Mouse (Mus musculus) kidney, adult 9 months (tissue): ENCODE results near the gene Prpsap1.
"Not testable (repeated sequence)": the region's sequence is repeated elsewhere in the genome, so short reads cannot be mapped to it uniquely, and the experiment has no call there.

Experiments
- DNase-seq: peaks from one replicate; pipeline ENCODE4 v3.0.0; 2022

Gene Prpsap1

DNA sequence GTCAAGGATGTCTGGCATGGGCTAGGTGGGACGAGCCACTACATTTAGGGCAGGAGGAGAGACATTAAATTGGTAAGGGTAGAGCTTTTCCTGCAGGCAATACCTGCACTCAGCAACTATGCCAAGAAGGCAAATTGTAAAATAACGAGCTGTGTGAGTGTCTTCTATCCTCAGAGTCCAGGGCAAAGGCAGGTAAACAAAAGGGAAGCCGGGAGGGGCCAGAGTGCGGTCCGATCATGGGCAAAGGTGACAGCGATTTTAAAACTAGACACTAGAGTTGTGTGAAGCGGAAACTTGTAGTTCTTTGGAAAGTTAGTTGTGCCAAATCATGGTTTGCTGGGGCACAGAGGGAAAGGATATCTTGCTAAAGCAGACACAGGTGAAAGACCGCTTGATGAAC, 9.7 kb downstream of the Prpsap1 start:
- DNase-seq: peak; percentile 56

DNA sequence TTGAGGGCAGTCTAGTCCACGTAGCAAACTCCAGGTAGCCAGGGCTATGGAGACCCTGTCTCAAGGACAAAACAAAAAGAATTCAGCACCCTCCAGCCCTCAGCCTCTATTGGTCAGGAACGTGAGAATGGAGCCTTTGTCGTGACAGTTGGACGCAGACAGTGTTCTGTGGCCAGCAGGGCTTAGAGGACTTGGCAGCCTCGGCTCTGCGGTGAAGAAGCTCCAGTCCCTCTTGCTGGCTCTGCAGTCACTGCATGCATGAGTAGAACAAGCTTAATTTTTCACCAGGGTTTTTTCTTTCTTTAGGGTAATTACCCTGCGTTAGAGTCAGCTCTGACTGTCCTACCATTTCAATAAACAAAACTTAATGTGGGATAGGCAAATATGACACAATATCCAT, 12.2 kb downstream of the Prpsap1 start:
- DNase-seq: no peak

DNA sequence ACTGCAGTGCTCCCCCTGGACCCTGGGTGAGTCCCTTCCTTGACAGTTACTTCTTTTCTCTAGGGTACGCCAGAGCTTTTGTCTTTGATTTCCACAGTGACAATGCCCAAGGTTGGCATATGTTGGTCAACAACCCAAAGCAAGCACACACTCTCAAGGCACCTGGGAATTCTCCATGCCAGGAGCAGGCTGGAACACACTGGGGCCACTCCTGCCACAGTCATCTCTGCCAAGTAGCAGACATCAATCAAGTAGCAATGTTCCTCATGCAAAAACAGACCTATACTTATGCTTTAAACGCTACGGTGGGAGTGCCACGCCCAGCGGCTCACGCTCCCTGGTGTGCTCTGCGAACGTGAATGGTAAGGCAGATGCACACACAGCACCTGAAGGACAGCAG, 13.0 kb downstream of the Prpsap1 start:
- no peak for DNase-seq

DNA sequence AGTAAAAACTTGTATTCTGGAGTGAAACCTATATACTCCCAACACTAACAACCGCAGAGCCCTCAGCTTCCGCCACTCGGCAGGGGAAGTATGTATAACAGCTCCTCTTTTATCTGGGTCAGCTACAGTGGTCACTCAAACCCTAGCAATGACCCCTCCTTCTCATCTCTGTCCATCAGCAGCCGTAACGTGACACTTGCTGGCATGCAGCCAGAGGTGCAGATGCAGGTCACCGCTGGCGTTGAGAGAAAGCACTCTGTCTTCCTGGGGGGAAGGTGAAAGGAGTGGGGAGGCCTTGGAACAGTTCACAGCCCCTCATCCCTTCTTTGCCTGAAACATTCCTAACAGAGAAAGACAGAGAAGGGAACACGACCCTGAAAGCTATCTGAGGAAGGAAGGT, 14.2 kb downstream of the Prpsap1 start:
- DNase-seq: no peak

DNA sequence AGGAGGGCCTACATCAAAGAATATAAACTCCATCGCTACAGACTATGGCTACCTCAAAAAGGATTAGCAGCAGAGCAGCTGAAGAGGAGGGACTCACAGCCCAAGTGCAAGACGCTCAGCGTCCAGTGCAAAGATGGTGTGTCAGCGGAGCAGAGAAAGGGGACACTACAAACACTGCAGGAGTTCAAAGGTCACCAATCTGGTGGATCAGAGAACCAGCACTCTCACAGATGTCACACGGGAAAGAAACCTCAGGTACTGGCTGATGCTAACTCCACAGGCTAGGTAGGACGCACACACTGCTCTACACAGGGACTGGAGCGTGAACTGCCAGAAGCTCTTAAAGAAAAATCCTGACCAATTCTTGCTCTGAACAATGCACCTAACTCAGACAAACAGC, 15.0 kb downstream of the Prpsap1 start:
- DNase-seq: no peak

DNA sequence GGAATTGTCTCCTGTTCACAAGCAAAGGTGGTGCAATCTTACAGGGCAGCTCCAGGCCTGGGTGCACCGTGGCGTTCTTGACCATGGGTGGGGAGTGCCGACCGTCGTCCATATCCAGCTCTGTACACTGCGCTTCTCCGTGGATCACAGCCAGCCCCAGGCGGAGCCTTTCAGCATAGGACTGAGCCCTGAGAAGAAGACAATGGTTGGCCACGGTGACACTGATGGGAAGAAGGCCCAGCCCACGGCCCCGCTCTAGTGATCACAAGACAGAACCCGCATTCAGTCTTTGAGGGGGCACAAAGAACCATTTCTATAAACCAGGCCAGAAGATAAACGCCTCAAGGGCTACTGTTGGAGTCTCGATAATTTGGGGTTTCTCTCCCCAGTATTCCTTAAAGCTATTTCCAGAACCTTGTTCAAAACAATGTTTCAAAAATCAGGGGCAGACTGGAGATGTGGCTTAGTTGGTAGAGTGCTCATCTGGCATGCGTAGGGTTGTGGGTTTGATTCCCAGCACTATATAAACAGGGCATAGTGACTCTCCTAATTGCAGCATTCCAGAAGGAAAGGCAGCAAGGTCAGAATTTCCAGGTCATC, 16.7 kb downstream of the Prpsap1 start:
- DNase-seq: no peak

DNA sequence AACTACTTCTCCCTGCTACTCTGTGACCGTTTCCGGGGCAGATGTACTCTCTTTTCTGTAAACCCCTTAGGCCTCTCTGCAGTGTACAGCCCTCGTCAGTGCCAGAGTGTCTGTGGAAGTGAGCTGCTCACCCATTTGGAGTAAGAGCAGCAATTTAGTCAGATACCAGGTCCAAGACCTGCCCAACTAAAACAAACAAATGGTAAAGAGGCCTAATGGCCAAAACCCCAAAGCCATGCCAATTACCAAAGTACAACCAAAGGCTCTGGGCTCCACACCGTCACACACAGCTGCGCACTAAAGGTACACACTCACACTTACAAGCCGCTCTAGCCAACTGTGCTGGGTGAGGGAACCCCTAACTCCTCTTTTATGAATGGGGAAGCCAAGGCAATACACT, 17.3 kb downstream of the Prpsap1 start:
- DNase-seq: no peak

DNA sequence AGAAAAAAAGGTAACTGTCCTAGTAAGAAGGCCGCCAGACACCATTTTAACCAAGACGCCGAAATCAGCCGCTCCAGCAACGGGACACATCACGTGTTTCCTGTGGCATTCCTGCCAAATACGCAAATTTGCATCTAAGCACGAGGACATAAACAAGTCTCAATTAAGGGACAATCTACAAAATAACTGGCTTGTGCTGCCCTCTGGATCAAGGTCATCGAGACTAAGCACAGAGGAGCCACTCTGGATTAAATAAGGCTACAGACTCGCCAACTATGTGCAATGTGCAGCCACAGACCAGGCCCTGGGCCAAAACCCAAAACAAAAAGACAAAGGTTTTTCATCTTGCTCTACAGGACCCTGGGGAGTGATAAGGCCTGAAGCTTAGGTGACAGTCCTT, 18.0 kb downstream of the Prpsap1 start:
- DNase-seq: peak; percentile 76

DNA sequence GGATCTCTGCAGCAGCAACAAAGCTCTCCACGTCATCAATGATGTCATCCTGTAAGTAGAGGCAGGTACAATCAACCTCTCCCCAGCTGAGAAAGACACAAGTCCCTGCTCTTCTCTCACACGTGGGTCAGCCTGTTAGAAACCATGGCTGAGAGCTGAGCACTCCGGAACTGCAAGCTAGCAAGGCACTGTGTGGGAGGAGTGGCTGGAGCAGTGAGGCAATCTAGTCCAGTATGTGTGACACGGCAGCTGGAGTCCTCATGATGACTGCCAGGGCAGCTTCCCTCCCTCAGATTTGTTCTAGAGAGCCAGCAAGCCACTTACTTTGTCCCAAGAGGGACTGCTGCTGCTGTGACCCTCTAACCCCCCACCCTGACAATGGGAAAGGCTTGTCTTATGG, 21.7 kb downstream of the Prpsap1 start:
- DNase-seq: no peak

DNA sequence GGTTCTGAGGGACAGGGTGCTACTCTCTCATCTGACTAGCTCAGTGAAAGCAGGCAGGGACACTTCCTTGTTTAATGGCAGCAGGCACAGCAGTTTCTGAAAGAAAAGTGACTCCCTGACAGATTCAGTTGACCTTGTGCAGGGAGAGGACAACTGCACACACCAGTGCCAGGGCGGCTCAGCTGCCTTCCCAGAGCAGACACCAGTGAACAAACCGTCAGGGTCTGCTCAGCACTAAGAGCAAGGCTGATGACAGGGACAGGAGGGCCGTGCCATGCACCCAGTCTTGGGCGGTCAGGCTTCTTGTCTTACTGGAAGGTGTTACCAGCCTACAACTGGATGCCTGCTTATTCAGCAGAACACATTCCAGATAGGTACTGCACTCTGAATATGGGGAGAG, 23.1 kb downstream of the Prpsap1 start:
- DNase-seq: no peak

DNA sequence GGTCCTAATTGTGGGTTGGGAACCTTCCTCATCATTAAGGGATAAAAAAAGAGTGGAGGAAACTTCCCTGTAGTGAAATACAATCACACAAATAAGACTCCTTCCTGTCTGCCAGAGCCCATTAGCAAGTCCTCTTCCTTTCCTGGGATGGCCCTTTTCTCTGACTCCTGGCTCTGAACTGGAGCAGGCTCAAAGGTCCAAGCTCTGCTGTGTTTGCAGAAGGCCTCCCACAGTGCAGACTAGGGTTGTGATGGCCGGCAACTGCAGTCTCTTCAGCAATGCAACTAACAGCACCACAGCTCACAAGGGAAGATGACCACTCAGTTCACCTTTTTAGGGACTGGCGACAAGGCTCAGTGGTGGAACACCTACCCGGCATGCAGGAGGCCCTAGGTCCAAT, 23.8 kb downstream of the Prpsap1 start:
- peak; percentile 64 for DNase-seq

DNA sequence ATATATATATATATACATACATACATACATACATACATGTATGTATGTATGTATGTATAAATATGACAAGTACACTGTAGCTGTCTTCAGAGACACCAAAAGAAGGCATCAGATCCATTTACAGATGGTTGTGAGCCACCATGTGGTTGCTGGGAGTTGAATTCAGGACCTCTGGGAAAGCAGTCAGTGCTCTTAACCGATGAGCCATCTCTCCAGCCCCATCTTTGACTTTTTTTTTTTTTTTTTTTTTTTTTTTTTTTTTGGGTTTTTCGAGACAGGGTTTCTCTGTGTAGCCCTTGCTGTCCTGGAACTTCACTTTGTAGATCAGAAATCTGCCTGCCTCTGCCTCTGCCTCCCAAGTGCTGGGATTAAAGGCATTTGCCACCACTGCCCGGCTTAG, 25.7 kb downstream of the Prpsap1 start:
- not testable (repeated sequence) for DNase-seq

DNA sequence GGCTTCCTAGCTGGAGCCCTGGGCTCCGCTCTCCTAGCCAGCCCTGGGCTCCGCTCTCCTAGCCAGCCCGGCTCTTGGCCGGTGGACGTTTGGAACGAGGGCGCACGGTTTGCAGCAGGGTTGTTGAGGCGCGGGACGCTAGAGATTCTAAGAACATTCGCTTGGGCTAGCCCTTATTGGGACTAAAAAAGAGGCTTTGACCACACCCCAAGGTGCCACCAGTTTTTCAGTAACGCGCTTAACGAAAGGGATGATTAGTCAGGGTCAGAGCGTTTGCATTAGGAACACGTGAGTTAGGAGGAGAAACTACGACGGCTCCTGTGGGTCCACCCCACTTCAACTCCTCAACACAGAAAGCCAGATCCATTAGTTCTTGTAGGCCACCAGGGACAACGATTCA, 27.9 kb downstream of the Prpsap1 start, which contains the start of gene Qrich2:
Gene Qrich2 (minus strand): TSS at position 101 of the 400 bp plus-strand sequence.
- DNase-seq: no peak

DNA sequence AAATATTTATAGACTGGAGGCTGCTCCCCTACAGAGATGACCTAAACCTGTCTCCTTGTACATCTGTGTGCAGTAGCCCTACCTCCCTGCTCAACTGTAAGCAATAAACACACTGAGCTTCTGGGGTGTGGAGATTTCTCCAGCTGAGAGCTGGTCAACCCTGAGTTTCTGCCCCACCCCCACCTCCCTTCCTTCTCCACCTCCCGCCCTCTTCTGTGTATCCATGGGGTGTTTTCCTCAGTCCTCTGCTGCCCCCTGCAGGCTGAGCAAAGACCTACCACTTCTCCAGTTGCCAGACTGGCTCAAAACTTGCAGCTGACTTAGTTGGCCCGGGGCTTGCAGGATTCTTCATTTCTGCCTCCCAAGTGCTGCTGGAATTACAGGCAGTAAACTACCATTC, 30.2 kb downstream of the Prpsap1 start:
- peak; percentile 89 for DNase-seq

DNA sequence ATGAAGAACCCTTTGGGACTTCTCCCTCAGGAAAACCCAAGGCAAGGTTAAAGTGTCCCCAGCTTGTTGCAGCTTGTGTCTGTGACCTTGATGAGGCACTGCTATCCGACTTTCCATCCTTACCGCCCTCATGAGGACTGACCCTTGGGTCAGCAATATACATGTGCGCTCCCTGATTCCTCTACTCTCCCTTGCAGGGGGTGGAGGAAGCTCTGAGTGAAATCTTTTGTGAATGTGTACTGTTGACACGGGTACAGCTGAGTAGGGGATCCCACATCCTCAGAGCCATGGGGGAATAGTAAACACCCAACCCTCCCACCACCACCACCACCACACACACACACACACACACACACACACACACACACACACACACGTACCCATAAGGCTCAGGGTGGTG, 30.7 kb downstream of the Prpsap1 start:
- DNase-seq: no peak

DNA sequence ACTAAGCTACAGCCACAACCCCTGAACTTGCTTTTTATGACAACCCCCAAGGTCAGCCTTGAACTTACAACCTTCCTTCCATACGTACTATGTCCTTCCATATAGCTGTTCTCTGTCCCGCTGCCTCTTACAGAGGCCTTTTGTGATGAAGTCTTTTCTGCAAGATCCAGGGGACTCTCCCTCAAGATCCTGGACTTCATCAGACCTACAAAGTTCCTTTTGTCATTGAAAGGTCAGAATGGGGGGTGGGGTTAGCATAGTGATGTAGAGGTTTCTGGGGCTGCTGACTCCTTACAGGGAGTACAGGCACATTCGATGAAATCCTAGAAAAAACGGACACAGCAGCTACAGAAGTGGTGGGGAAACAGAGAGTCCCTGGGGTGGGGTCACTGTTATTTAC, 34.2 kb downstream of the Prpsap1 start:
- DNase-seq: no peak

DNA sequence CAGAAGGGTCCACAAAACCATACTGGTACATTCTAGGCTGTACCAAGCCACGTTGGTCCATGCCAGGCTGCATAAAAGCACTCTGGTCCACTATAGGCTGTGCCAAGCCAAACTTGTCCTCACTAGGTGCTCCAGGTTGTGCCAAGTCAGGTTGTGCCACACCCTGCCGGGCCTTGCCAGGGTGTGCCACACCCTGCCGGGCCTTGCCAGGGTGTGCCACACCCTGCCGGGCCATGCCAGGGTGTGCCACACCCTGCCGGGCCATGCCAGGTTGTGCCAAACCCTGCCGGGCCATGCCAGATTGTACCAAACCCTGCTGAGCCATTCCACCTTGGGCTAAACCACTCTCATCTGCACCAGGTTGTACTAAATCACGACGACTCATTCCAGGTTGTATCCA, 37.8 kb downstream of the Prpsap1 start:
- DNase-seq: no peak

DNA sequence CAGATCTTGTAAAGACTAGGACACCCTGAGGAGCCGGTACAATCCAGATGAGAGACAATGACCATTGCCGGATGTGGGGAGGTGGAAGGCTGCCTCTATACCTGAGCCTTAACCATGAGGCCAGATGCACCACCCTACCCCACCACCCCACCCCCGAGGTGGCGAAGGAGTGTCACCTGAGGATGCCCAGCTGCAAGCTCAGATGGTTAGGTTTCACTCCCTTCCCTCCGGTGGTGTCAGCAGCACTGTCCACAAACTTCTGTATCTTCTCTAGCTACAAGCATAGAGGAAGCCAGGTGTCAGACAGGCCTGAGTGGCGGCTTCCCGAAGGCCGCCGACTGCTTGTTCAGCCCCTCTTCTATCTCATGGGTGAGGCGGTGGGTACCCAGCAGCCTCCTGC, 40.1 kb downstream of the Prpsap1 start:
- DNase-seq: no peak

DNA sequence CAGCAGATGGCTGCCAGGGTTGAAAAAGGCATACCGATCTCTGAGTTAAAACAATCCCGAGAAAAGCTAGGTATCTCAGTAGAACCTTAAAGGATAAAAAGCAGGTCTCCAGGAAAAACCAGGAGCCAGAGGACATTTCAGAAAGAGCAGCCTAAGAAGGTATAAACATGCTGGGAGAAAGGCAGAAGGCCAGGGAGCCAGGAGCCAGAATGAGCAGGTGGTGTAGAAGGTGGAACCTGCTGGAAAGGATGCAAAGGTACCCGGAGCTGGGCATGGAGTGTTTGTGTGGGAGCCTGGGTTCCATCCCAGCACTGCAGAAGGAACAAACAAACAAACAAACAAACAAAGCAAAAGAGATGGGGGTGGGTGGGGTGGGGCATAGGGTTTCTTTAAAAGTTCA, 44.7 kb downstream of the Prpsap1 start:
- no peak for DNase-seq

DNA sequence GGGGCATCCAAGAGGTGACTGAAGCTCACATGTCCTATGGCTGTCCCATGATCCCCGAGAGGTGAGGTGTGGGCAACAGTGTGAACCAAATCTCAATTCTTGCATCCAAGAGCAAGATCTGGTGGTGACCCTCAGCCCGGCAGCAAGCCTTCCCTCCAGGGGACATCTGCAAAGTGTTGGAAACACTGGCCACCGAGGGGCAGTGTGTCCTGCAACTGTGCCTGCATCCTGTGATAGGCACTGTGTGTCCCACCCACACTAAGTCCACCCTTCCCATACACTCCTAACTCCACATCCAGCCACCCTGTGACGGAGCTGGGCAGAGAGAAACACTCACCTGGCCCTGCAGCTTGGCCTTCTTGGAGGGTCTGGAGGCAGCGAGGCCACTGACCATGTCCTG, 46.2 kb downstream of the Prpsap1 start:
- no peak for DNase-seq

DNA sequence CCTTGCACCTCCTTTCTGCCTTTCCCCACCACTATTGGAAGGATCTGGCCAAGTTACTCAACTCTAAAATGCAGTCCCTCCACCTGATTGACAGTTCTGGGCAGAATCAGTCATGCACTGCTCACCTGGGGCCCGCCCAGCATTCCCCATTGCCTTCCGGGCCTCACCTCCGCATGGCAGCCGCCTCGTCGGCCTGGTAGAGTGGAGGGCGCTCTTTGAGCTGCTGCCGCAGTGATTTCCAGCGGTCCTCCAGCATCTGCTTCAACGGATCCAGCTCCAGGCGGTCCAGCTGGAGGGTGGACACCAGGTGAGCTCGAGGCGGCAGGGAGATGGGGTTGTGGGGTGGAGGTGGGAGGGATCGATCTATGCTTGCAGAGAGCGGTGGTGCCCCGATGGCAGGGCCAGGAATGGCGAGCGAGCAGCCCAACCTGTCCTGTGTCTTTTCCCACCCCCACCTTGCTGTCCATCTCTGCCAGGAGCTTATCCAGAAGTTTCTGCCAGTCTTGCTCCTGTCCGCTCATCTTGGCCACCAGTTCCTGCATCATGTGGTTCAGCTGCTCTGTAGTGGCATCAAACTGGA, 47.6 kb downstream of the Prpsap1 start:
- DNase-seq: no peak

DNA sequence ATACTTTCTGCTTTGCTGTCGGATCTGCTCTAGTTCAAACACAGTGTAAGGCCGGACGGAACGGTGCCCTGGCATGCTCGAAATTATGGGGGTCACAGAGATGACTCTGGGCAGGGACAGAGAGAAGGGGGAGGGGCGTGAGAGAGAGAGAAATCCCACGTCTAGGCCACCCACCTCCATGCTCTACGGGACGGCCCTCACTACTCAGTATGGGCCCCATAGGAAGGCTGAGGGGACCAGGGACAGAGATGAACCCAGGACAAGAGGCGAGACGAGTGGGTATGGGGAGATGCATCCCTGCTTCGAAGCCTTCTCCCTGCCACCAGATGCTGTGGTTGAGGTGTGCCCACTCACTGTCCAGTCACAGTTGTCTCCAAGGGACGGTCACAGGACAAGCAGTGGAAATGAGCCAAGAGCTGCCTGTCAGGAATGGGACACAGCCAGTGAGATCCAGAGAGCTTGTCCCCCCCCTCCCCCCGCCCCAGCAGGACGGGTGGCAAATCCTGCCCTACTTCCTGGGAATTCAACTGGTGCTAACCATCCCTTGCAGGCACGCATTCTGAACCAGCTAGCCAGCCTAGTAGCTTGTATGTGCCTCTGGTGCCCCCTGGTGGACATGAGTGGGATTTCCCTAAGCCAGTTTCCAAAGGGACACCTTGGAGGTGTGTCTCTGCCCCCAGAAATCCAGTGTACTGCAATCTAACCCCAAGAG, 48.2 kb downstream of the Prpsap1 start:
- DNase-seq: peak; percentile 95

DNA sequence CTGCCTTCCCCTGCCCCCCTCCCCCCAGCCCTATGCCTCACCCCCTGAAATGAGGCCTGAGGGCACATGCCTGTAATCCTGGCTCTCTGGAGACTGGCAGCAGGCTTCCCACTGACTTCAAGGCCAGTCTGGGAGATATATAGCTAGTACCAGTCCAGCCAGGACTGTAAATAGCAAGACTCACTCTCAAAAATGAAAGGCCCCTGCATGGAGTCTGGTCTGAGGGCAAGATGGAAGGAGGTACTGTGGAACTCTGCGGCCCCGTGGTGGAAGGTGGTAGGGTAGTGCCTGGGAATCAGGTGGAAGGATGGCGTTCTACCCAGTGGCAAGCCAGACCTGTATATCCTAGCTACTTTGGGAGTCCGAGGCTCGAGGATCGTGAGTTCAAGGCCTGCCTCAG, 50.1 kb downstream of the Prpsap1 start:
- no peak for DNase-seq

DNA sequence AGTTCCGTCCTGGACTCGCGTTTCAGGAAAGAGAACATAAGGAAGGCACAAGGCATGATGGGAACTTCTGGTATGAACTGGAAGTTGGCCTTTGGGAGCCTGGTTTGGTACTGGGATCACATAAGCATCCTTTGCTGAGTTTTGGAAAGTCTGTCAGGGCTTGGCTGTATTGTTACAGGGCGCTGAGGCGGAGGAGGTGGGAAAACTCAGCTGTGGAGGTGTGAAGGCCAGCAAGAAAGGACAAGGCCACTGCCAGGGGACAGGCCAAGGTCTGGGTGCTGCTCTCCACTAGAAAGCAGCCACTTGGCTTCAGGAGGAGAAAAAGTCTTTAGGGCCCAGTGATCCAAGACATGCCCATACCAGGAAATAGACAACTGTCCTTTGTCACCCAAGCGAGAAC, 50.7 kb downstream of the Prpsap1 start:
- no peak for DNase-seq

DNA sequence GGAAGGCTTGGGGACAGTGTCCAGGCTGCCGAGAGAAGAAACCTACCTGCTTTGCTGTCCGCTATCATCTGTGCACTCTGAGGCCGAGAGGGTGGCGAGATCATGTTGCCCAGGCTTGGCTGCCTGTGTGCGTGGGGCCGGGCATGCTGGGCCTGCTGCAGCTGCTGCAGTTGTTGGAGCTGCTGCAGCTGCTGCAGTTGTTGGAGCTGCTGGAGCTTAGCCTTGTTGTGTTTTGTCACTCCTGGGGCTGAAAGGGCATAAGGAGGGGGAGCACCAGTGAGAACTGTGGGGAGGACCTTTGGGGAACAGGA, 51.2 kb downstream of the Prpsap1 start:
- no peak for DNase-seq
